Mouse (Mus musculus) G1E-ER4 (cell line): ENCODE measurements around the gene Diras2. TPM values are rescaled to one million over a fixed set of nuclear protein-coding genes. Genes with fewer than 3 reads are reported as not detected.

Source experiments
- GATA1 ChIP-seq: IDR thresholded peaks from one replicate; pipeline ENCODE4 v1.8.0; 2012; ENCODE audit warnings: low read length, inconsistent platforms
- polyA plus RNA-seq: library from polyadenylated mRNA; stranded (reverse); fragments of >175 nt; gene quantifications from 2 replicates; pipeline ENCODE4 v1.2.3, GENCODE M21; 2012

The Diras2 gene
- polyA plus RNA-seq, 1 experiment, result not detected

DNA sequence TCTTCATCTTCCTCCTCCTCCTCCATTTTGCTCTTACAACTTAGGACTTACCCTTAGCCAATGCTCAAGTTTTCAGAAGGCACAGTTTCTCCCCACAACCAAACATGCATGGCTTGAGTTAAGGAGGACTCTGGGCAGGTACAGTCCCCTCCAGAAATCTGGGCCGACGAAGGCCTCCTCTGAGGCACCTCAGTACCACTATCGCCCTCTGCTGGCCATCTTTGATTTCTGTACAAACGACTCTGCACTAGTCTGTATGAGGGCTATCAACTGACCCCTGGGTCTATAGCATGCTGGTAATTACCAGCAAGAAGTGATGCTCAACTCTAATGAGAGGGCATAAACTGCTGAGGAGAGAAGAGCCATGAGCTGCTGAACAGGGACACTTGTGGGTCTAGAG is 4.5 kb upstream of the Diras2 start:
- no peak for TF ChIP-seq GATA1

DNA sequence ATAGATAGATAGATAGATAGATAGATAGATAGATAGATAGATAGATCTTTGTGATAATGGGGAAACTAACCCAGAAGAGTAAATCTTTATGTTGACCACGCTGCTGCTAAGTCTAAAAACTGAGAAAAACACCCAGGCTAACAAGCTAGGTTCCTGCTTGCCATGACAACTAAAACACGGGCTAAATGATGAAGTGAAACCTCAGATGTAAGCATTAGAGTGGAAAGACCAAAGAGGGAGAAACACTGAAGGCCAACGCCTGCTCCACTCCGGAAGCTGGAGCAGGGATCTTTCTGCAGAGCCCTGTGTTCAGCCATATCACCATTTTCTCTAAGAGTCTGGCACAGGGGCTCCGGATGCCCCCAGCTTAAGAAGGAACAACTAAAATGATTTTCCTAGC is 2.6 kb upstream of the Diras2 start:
- TF ChIP-seq GATA1, result no peak

DNA sequence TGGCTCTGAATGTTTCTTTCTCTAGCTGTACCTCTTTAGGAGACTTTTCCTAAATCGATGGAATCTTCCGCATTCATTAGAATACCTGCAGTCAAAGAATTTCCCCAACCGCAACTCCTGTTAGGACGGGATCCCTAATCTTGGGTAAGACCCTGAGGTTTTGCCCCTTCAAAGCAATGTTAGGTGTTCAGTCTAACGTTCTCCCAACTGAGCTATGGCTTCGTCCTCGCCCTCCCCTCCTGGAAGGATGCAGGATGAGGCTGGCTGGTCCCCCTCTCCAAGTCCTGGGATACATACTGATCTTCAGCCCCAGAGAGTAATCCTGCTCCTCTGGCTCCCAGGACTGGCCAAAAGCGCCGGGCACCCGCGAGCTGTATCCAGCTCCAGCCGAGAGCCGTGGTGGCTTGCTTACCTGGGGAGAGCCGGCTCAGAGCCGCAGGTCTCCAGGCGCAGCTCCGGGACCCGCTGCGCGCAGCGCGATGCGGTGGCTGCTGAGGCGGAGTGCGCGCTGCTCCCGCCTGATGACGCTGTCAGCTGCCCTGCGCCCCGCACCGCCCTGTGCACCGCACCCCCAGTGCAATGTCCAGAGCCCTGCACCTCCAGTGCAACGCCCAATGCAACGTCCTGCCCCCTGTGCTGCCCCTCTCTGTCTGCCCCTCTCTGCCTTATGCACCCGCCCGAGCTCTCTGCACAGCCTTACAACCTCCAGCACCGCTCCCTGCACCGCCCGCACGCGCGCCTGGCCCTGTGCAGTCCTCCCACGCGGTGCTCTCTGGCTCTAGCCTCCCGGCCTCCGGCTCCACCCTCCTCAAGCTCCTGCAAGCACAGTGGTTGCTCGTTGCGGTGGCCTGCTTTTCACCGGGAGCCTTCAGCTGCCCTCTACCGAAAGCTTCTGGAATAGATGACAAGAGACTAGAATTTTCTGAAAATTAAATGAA is 802 bp downstream of the Diras2 start:
- no peak for TF ChIP-seq GATA1

DNA sequence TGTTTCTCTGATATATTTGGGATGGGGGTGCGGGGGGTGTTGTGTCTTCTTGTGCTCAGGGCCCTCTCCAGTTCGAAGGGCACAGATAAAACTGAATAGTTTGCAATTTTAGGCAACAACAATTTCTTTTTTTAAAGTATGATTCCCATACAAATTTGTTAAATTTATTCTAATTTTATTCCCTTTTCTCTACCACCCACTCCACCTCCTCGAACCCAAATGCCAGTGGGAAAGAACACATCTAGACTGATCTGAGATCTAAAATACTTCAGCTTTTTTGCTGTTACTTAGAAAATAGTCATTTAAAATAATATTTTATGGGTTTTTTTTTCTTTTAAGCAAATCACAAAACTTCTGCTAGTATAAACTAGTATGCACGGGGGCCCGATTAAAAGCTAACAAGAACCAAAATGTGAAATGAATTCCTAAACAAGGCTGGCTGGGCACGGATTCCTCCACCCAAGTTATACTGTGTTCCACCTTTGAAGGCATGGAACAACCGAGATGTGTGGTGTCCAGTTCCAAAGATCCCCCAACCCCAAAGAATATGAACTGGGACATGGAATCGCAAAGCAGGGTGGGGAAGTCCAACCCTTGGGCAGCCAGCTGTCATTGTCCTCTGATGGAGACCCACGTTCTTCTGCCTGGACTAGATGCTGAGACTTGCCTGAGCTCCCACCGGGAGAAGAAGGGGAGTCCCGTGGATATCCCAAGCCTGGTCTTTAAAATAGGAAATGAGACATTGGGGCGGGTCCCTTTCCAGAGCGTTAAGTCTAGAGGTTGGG is 1.7 kb downstream of the Diras2 start:
- no peak for TF ChIP-seq GATA1

DNA sequence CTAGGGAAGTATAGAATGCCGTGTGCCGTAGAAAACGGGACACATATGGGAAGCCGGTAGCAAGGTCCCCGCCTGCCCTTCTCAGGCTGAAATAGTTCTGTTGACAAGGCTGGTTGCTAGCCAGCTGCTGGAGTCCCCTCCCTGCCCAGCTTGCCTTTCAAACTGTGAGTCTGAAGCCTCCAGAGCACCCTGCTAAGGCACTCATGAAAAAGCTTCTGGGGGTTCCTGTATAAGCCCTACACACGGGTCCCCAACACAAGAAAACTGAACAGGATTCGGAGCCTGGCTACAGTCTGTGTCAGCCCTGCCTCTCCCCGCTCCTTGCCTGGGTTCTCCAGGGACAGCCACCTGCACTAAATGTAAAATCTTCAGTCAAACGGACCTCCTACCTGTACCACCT is 2.3 kb downstream of the Diras2 start:
- no peak for TF ChIP-seq GATA1

DNA sequence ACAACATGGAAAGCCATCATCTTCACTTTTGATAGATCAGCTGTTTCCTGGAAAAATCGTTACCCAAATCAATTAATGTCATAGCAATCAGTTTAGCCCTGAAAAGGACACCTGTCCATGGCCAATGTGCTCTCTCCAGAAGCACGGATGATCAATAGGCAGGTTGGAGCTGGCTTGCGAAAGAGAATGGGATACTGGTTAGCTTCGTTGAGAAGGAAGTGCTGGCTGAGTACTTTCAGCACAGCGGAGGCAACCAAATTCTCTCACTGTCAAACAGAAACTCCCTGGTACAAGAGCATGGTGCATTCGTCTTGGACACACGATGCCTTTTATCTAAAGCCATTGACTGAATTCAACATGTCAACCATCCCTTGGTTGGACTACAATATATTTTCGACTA is 2.8 kb downstream of the Diras2 start:
- no peak for TF ChIP-seq GATA1

DNA sequence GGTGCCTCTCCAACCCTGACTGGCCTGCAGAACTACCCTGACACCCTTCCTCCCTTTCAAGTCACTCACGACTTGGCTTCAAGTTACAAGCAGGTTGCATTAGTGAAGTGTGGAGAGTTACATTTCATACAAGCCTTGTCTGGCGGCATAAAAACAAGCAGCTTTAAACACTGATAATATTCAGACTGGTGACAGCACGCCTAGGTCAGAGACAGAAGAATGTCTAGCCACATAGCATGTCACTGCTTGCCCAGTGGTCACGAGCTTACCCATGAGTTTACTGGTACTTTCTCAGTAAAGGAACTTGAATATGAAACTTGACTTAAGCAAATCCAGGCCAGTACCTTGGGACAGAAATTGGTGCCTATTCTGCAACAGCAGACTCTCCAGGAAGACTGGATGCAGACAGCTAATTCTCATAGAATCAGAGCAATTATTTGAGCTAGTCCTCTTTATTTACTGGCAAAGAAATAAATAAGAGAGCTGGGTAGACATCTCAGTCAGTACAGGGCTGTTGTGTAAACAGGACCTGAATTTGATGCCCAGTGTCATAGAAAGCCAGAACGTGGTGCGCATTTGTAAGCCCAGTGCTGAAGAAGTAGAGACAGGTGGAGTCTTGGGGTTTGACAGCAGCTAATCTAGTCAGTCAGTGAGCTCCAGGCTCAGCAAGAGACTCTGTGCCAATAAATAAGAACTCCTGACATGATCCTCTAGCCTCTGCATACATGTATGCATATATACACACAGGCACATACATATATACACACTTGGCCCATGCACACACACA is 4.6 kb downstream of the Diras2 start:
- no peak for TF ChIP-seq GATA1

DNA sequence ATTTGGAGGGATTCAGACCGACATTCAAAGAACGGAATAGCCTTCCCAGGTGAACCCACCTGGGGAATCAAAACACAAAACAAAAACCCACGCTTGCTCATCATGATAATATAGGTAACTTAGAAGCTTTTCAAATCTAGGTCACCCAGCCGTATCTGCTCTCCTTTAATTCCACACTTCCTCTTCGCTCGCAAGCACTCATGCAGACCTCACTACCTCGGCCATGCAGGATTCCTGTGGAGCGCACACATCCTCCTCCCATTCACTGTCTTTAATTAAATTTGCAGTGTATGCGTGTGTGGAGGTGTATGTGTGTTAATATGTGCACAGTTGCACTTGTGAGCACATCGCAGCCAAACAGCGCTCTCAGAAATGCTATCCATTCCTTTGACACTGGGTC is 6.8 kb downstream of the Diras2 start:
- TF ChIP-seq GATA1, result no peak

DNA sequence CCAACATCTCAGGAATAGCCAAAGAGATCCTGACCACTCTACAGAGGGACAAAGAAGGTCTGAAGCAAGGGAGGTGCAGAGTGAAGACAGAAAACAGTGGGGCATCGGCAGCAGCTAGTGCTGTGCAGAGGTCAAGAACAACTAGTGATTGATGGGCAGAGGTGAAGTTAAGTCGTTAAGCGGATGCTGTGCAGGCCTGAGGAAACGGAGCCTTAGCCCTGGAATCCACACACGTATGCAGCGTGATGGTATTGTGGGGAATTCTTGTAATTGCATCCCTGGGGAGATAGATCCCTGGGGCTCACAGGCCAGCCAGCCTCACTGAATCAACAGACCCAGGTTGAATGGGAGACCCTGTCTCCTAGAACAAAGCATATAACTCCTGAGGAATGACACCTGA is 9.9 kb downstream of the Diras2 start:
- no peak for TF ChIP-seq GATA1

DNA sequence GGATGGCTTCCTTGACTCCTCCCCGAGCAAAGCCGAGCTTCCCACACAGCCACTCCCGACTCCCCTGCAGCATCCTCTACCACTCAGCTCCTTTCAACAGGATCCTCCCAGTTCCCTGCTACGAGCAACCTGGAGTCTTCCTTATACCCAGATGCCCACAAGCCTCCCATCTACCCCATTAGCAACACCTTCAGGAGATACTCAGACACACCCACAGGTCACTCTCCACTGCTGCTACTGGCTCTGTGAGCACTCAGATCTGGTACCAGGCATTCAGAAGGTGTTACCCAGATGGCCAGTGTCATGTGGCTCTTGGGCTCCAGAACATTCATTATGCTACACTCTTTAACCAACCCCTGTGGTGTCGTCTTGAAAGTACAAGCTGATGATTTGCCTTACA is 11.7 kb downstream of the Diras2 start:
- TF ChIP-seq GATA1, result no peak

DNA sequence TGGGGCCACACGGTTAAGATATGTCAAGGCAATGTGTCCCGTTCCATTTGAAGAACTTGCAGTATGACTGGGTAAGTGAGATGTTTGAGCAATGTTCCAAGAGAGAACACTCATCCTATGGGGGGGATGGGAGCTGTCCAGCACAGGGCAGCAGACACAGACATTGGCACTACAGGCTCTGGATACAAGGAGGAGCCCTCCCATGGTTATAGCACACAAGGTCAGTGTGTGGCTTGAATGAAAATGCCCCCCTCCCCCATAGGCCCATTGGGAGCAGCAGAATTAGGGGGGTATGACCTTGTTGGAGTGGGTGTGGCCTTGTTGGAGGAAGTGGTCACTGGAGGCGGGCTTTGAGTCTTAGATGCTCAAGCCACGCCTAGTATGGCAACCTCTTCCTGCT is 12.7 kb downstream of the Diras2 start:
- no peak for TF ChIP-seq GATA1

DNA sequence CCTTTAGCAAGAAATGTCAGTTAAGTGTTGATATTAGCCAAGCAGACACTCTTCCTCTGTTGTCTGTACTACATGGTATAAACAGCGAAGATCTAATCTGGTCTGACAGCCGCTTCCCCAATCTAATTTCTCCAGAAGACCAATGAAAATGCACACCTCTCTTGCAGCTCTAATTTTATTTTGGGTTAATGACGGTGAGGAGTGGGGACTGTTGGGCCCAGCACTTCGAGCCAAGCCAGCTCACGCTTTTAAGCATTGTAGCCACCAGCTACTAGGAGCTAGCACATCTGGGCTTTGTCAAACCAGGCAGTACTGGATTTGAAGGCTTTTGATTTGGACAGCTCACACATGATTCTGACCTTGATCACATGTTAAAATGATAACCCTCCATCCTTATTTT is 14.1 kb downstream of the Diras2 start:
- TF ChIP-seq GATA1, result no peak

DNA sequence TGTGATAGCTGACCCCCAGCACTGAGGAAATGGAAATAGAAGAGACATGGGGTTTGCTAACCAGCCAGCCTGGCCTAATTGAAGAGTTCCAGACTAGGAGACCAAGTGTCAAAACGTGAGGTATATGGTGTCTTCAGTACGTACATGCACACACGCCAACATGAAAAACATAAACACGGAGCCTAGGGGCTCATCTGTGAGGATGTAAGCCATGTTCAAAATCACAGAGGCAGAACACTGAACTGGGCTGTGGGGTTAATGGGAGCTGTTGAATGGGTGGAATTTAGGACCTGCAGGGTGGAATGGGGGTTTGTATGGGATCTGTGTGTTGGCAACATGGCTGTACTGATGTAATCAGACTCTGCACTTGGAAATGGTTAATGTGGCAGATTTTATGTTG is 14.5 kb downstream of the Diras2 start:
- no peak for TF ChIP-seq GATA1

DNA sequence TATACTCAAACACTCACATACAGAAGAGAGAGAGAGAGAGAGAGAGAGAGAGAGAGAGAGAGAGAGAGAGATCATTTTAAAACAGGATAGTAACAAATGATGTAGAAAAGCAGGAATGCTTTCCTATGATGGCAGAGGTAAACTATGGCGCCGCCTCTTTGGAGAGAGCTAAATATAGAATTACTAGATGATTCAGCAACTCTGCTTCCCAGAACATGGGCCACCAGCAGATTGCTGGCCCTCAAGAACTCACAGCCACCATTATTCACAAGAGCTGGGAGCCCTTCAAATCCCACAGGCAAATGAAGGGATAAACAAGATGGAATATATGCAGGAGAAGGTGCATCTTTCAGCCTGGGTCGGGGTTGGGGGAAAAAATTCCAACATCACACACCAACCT is 15.0 kb downstream of the Diras2 start:
- no peak for TF ChIP-seq GATA1

DNA sequence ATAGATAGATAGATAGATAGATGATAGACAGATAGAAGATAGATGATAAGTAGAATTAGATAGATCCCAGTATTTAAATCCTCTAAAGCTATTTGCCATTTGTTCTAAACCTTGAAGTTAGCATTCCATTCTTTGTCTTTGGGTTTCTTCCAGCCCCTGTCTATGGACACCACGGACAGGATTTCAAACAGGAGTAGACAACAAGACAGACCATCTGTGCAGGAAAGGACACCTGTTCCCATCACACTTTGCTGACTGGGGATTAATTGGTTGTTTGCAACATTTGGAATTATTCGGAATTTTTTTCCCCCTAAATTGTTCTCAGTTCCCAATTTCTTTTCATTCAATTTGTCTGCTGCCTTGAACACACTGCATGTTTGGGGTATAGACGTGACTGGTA is 17.5 kb downstream of the Diras2 start:
- TF ChIP-seq GATA1, result no peak

DNA sequence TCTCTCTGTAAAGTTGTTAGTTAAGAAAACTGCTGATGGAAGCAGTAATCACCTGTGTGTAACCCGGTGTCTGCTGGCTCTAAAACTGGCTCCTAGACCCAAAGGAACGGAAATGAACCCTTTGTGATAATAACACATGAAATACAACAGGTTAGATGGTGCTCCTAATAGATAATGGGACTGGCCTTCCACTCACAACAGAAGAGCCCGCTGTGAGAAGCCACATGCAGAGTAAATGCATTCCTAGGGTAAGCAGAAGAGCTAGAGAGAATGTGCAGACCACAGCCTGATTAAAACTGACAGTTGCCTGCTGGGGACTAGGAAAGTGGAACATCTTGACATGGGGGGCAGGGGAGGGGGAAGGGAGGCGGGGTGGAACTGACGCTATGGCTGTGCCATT is 18.7 kb downstream of the Diras2 start:
- TF ChIP-seq GATA1, result no peak
